ENCODE assay signal across 11 mouse cellular contexts in the genomic region with DNA sequence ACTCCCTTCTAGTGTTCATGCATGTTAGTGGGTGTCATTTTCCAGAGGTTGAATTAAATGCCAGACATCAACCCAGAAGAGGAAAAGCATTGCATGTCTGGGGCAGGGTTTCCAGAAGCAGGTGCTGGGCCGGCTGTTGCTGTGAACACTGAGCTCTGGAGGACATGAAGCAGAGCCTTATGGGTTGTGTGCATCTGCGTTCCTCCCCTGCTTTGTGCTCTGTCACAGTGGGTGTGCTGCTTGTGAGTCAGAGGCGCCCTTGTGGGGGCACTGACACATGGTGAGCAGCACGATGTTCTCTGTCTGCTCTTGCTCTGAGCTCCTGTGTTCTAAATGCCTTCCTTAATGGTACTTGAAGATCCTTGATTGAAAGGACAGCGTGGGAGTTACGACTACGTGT.
DNase-seq lines count a peak whose midpoint lies in the region; ATAC-seq and TF ChIP-seq lines count a peak whose summit lies in the region.
"Had no signal": no experiment of that assay in that cellular context is flagged by ENCODE, and none has a peak within 500 bp of the region (broad histone marks: within the 10 kb centered on the region; RNA-seq: fewer than 3 reads in every experiment).

No protein-coding gene starts in this region.

- no peak overlapping the region for H3K4me2 ChIP-seq in embryonic facial prominence, embryonic 14.5 days (ENCODE audit: low read depth, low read length)
- H3K4me2 ChIP-seq in forebrain, embryonic 12.5 days, result no peak overlapping the region
- H3K4me2 ChIP-seq in limb, embryonic 14.5 days (replicated peaks; ENCODE audit: low read depth, low read length, severe bottlenecking), result no peak overlapping the region
- H3K4me2 ChIP-seq: limb, embryonic 15.5 days had no signal

- H3K36me3 ChIP-seq in embryonic facial prominence, embryonic 14.5 days (ENCODE audit: control insufficient read depth, insufficient read depth, low read length), result no peaks in the 10 kb centered on the region
- no peaks in the 10 kb centered on the region for H3K36me3 ChIP-seq in embryonic facial prominence, embryonic 10.5 days (replicated peaks)
- no peaks in the 10 kb centered on the region for H3K36me3 ChIP-seq in forebrain, embryonic 12.5 days (replicated peaks)
- no peaks in the 10 kb centered on the region for H3K36me3 ChIP-seq in limb, embryonic 14.5 days (ENCODE audit: control insufficient read depth, insufficient read depth, low read length)
- H3K36me3 ChIP-seq in heart, adult 2 months (ENCODE audit: control insufficient read depth, insufficient read depth, low read length), result no peaks in the 10 kb centered on the region
- H3K36me3 ChIP-seq: limb, embryonic 15.5 days had no signal

- TF ChIP-seq CTCF in layer of hippocampus, adult 2 months (conservative IDR thresholded peaks at IDR 0.05), result no peak
- no peak for TF ChIP-seq CTCF in heart, adult 2 months (IDR thresholded peaks at IDR 0.05)

- no peak overlapping the region for H3K9ac ChIP-seq in embryonic facial prominence, embryonic 14.5 days (ENCODE audit: low read depth, low read length)
- no peak overlapping the region for H3K9ac ChIP-seq in forebrain, embryonic 12.5 days
- H3K9ac ChIP-seq in limb, embryonic 14.5 days (ENCODE audit: low read depth, low read length, severe bottlenecking), result no peak overlapping the region
- H3K9ac ChIP-seq in heart, adult 2 months (ENCODE audit: low read depth, low read length), result no peak overlapping the region
- H3K9ac ChIP-seq: limb, embryonic 15.5 days had no signal

- no peaks in the 10 kb centered on the region for H3K4me1 ChIP-seq in embryonic facial prominence, embryonic 14.5 days (ENCODE audit: control insufficient read depth, insufficient read depth, low read length)
- peaks cover 9% of the 10 kb centered on the region for H3K4me1 ChIP-seq in embryonic facial prominence, embryonic 10.5 days
- H3K4me1 ChIP-seq in forebrain, embryonic 12.5 days, result peaks cover 10% of the 10 kb centered on the region; the same call in 1 of the 2 replicates
- H3K4me1 ChIP-seq in limb, embryonic 14.5 days (ENCODE audit: control insufficient read depth, insufficient read depth, low read length), result no peaks in the 10 kb centered on the region
- no peaks in the 10 kb centered on the region for H3K4me1 ChIP-seq in heart, adult 2 months (ENCODE audit: control insufficient read depth, insufficient read depth, low read length)
- H3K4me1 ChIP-seq: limb, embryonic 15.5 days had no signal

- ATAC-seq in embryonic facial prominence, embryonic 14.5 days (ENCODE audit: low read depth), result peak; percentile 68; the same call in 1 of the 2 replicates
- peak; percentile 53; the same call in 1 of the 2 replicates for ATAC-seq in forebrain, embryonic 12.5 days (ENCODE audit: low FRiP score)
- peak; percentile 76; the same call in 1 of the 2 replicates for ATAC-seq in limb, embryonic 14.5 days (ENCODE audit: low FRiP score, low read depth)
- ATAC-seq: CD4-positive, CD25-positive, alpha-beta regulatory T cell, adult 4 months had no signal

- WGBS in embryonic facial prominence, embryonic 14.5 days, result 70% methylated on average over 7 of the region's 7 CpGs
- WGBS in embryonic facial prominence, embryonic 10.5 days, result 74% methylated on average over 7 of the region's 7 CpGs
- WGBS in forebrain, embryonic 12.5 days, result 57% methylated on average over 7 of the region's 7 CpGs
- WGBS in limb, embryonic 14.5 days, result 71% methylated on average over 7 of the region's 7 CpGs
- WGBS in heart, adult 2 months, result 83% methylated on average over 7 of the region's 7 CpGs

- TF ChIP-seq POLR2A in limb, embryonic 14.5 days (IDR thresholded peaks at IDR 0.05; ENCODE audit: borderline replicate concordance, extremely low read depth, insufficient read depth, insufficient read length), result no peak
- no peak for TF ChIP-seq POLR2A in heart, adult 2 months (IDR thresholded peaks at IDR 0.05; ENCODE audit: insufficient read depth, low read depth, low read length)

- no peak for TF ChIP-seq EP300 in heart, adult 2 months (IDR thresholded peaks at IDR 0.05; ENCODE audit: insufficient read depth, low read depth, low read length)

- no peaks in the 10 kb centered on the region for H3K9me3 ChIP-seq in embryonic facial prominence, embryonic 14.5 days (ENCODE audit: control insufficient read depth, low read length)
- no peaks in the 10 kb centered on the region for H3K9me3 ChIP-seq in embryonic facial prominence, embryonic 10.5 days
- no peaks in the 10 kb centered on the region for H3K9me3 ChIP-seq in forebrain, embryonic 12.5 days
- H3K9me3 ChIP-seq in limb, embryonic 14.5 days (ENCODE audit: control insufficient read depth, low read length), result no peaks in the 10 kb centered on the region
- H3K9me3 ChIP-seq: limb, embryonic 15.5 days had no signal

- no peak overlapping the region for H3K4me3 ChIP-seq in embryonic facial prominence, embryonic 14.5 days (ENCODE audit: low read depth, low read length)
- no peak overlapping the region for H3K4me3 ChIP-seq in embryonic facial prominence, embryonic 10.5 days
- H3K4me3 ChIP-seq in forebrain, embryonic 12.5 days (replicated peaks), result no peak overlapping the region
- H3K4me3 ChIP-seq in layer of hippocampus, adult 2 months, result no peak overlapping the region
- no peak overlapping the region for H3K4me3 ChIP-seq in limb, embryonic 14.5 days (replicated peaks; ENCODE audit: low read length)
- H3K4me3 ChIP-seq in heart, adult 2 months, result no peak overlapping the region
- H3K4me3 ChIP-seq: limb, embryonic 15.5 days had no signal

- no peaks in the 10 kb centered on the region for H3K79me2 ChIP-seq in heart, adult 2 months (replicated peaks; ENCODE audit: control insufficient read depth, insufficient read depth, low read length)

- DNase-seq in embryonic facial prominence, embryonic 14.5 days (ENCODE audit: low spot score), result peak; percentile 17
- DNase-seq in embryonic facial prominence, embryonic 10.5 days (ENCODE audit: low spot score), result no peak
- peak; percentile 71 to 83 for DNase-seq in layer of hippocampus, adult 2 months (ENCODE audit: low spot score in 2 of 2)
- DNase-seq in limb, embryonic 14.5 days (ENCODE audit: low spot score), result peak; percentile 24
- DNase-seq in lung, adult 18-20 months, result no peak
- DNase-seq in kidney, adult 18-20 months, result no peak
- no peak for DNase-seq in heart, adult 2 months

- no peaks in the 10 kb centered on the region for H3K27me3 ChIP-seq in embryonic facial prominence, embryonic 14.5 days (replicated peaks; ENCODE audit: control insufficient read depth, insufficient read depth, low read length)
- no peaks in the 10 kb centered on the region for H3K27me3 ChIP-seq in embryonic facial prominence, embryonic 10.5 days (replicated peaks; ENCODE audit: low read depth, poor library complexity, severe bottlenecking)
- no peaks in the 10 kb centered on the region for H3K27me3 ChIP-seq in forebrain, embryonic 12.5 days
- no peaks in the 10 kb centered on the region for H3K27me3 ChIP-seq in limb, embryonic 14.5 days (ENCODE audit: control insufficient read depth, insufficient read depth, low read length)
- H3K27me3 ChIP-seq in heart, adult 2 months (ENCODE audit: control insufficient read depth, insufficient read depth, low read length), result no peaks in the 10 kb centered on the region
- H3K27me3 ChIP-seq: limb, embryonic 15.5 days had no signal

- no peak overlapping the region for H3K27ac ChIP-seq in embryonic facial prominence, embryonic 14.5 days (replicated peaks; ENCODE audit: low read depth, low read length)
- no peak overlapping the region for H3K27ac ChIP-seq in embryonic facial prominence, embryonic 10.5 days (replicated peaks)
- H3K27ac ChIP-seq in forebrain, embryonic 12.5 days, result no peak overlapping the region
- H3K27ac ChIP-seq in layer of hippocampus, adult 2 months, result peak overlapping the region; percentile 86
- no peak overlapping the region for H3K27ac ChIP-seq in limb, embryonic 14.5 days (replicated peaks; ENCODE audit: low read depth, low read length)
- H3K27ac ChIP-seq in heart, adult 2 months, result no peak overlapping the region
- H3K27ac ChIP-seq: limb, embryonic 15.5 days; macrophage had no signal

- intact Hi-C loops in heart, adult 2 months (cut with DNase I), result no loop called here

Comparison
In these comparisons a context has a peak if more than half of its experiments do, and no peak if none do; other contexts are left out.
1. DNase-seq: peak in embryonic facial prominence, embryonic 14.5 days (single experiment), layer of hippocampus, adult 2 months (2 of 2) and limb, embryonic 14.5 days (single experiment); none in embryonic facial prominence, embryonic 10.5 days (single experiment), lung, adult 18-20 months (0 of 2), kidney, adult 18-20 months (single experiment) and heart, adult 2 months (0 of 2).
2. Peak in every context shown above with its lines, with median percentiles within 50 percentile points of each other: ATAC-seq.